Mouse (Mus musculus): Measurements from ENCODE around the gene Bcl2. TPM values are rescaled to one million over a fixed set of nuclear protein-coding genes. Genes with fewer than 3 reads are reported as not detected.

Gene Bcl2
- polyA plus RNA-seq, 1 experiment from 2014 or later: 18.5 TPM

GRCm38 (mm10) chr1:106654254-106654653, 59.8 kb downstream of the Bcl2 start:
- Histone ChIP-seq H3K27ac (ENCODE audit: low read length) (no peak overlapping the region), H3K27me3 (ENCODE audit: control insufficient read depth, insufficient read depth, low read depth, low read length) (no peaks in the 10 kb centered on the region), H3K4me1 (replicated peaks; ENCODE audit: control insufficient read depth, insufficient read depth, low read length) (peaks cover 3% of the 10 kb centered on the region; the same call in 1 of the 2 replicates), H3K4me3 (ENCODE audit: low read length) (no peak overlapping the region), H3K9ac (ENCODE audit: low read length) (no peak overlapping the region), H3K4me2 (ENCODE audit: low read depth, low read length) (no peak overlapping the region), H3K9me3 (ENCODE audit: control insufficient read depth, low read length) (no peaks in the 10 kb centered on the region), H3K36me3 (ENCODE audit: control insufficient read depth, insufficient read depth, low read length) (no peaks in the 10 kb centered on the region)
- ATAC-seq (ENCODE audit: low read depth): no peak
- WGBS: 92% methylated on average over 6 of the region's 6 CpGs

- no peaks in the 10 kb centered on the region for H3K27me3 ChIP-seq (ENCODE audit: control insufficient read depth, insufficient read depth, low read depth, low read length)
- no peak overlapping the region for H3K4me3 ChIP-seq (ENCODE audit: low read length)
- H3K9ac ChIP-seq (ENCODE audit: low read length): no peak overlapping the region
- H3K9me3 ChIP-seq (ENCODE audit: control insufficient read depth, low read length): no peaks in the 10 kb centered on the region
- ATAC-seq (ENCODE audit: low read depth): no peak
- no peak overlapping the region for H3K4me2 ChIP-seq (ENCODE audit: low read depth, low read length)
- H3K36me3 ChIP-seq (ENCODE audit: control insufficient read depth, insufficient read depth, low read length): no peaks in the 10 kb centered on the region
- WGBS: 51% methylated on average over 4 of the region's 4 CpGs
- 0 out of 2 replicates have a peak overlapping the region, but pooled peaks have one; percentile 12 for H3K27ac ChIP-seq (ENCODE audit: low read length)
- peaks cover 3% of the 10 kb centered on the region; the same call in 1 of the 2 replicates for H3K4me1 ChIP-seq (replicated peaks; ENCODE audit: control insufficient read depth, insufficient read depth, low read length)
Observed at GRCm38 (mm10) chr1:106653441-106653860, 60.6 kb downstream of the Bcl2 start.

GRCm38 (mm10) chr1:106651211-106651610, 62.9 kb downstream of the Bcl2 start:
- 65% methylated on average over 7 of the region's 7 CpGs for WGBS
- Histone ChIP-seq H3K4me3 (ENCODE audit: low read length) (no peak overlapping the region), H3K4me1 (replicated peaks; ENCODE audit: control insufficient read depth, insufficient read depth, low read length) (peaks cover 3% of the 10 kb centered on the region; the same call in 1 of the 2 replicates), H3K36me3 (ENCODE audit: control insufficient read depth, insufficient read depth, low read length) (no peaks in the 10 kb centered on the region), H3K4me2 (ENCODE audit: low read depth, low read length) (no peak overlapping the region), H3K27me3 (ENCODE audit: control insufficient read depth, insufficient read depth, low read depth, low read length) (no peaks in the 10 kb centered on the region), H3K27ac (ENCODE audit: low read length) (no peak overlapping the region), H3K9me3 (ENCODE audit: control insufficient read depth, low read length) (no peaks in the 10 kb centered on the region), H3K9ac (ENCODE audit: low read length) (no peak overlapping the region)
- ATAC-seq (ENCODE audit: low read depth): no peak

DNA sequence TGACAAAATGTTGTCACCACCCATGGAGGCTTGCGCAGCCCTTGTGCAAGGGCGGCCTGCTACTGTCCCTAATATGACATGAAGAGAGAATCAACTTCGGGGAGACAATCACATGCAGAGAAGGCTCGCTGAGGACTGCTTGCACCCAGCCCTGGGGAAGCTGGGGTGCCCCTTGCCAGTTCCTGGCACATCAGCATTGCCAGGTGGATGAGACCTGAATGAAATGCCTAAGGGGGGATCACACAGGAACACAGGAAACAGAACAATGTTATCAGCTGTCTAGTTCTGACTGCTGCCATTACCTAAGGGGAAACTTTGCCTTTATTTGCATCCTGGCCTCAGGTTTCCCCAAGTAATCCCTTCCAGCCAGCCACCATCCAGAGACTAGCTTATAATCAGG, 63.6 kb downstream of the Bcl2 start:
- Histone ChIP-seq H3K9ac (ENCODE audit: low read length) (no peak overlapping the region), H3K27ac (ENCODE audit: low read length) (no peak overlapping the region), H3K36me3 (ENCODE audit: control insufficient read depth, insufficient read depth, low read length) (no peaks in the 10 kb centered on the region), H3K27me3 (ENCODE audit: control insufficient read depth, insufficient read depth, low read depth, low read length) (no peaks in the 10 kb centered on the region), H3K9me3 (ENCODE audit: control insufficient read depth, low read length) (no peaks in the 10 kb centered on the region), H3K4me2 (ENCODE audit: low read depth, low read length) (no peak overlapping the region), H3K4me3 (ENCODE audit: low read length) (no peak overlapping the region), H3K4me1 (replicated peaks; ENCODE audit: control insufficient read depth, insufficient read depth, low read length) (peaks cover 3% of the 10 kb centered on the region; the same call in 1 of the 2 replicates)
- 90% methylated on average over 4 of the region's 4 CpGs for WGBS
- ATAC-seq (ENCODE audit: low read depth): no peak

GRCm38 (mm10) chr1:106647336-106647735, 66.7 kb downstream of the Bcl2 start:
- no peaks in the 10 kb centered on the region for H3K4me1 ChIP-seq (replicated peaks; ENCODE audit: control insufficient read depth, insufficient read depth, low read length)
- no peak overlapping the region for H3K27ac ChIP-seq (ENCODE audit: low read length)
- H3K4me2 ChIP-seq (ENCODE audit: low read depth, low read length): no peak overlapping the region
- ATAC-seq (ENCODE audit: low read depth): no peak
- H3K9ac ChIP-seq (ENCODE audit: low read length): no peak overlapping the region
- WGBS: 78% methylated on average over 3 of the region's 3 CpGs
- no peaks in the 10 kb centered on the region for H3K9me3 ChIP-seq (ENCODE audit: control insufficient read depth, low read length)
- H3K36me3 ChIP-seq (ENCODE audit: control insufficient read depth, insufficient read depth, low read length): no peaks in the 10 kb centered on the region
- no peak overlapping the region for H3K4me3 ChIP-seq (ENCODE audit: low read length)
- H3K27me3 ChIP-seq (ENCODE audit: control insufficient read depth, insufficient read depth, low read depth, low read length): no peaks in the 10 kb centered on the region

- Histone ChIP-seq H3K27ac (ENCODE audit: low read length) (no peak overlapping the region), H3K27me3 (ENCODE audit: control insufficient read depth, insufficient read depth, low read depth, low read length) (no peaks in the 10 kb centered on the region), H3K4me2 (ENCODE audit: low read depth, low read length) (no peak overlapping the region), H3K4me3 (ENCODE audit: low read length) (no peak overlapping the region), H3K36me3 (ENCODE audit: control insufficient read depth, insufficient read depth, low read length) (no peaks in the 10 kb centered on the region), H3K4me1 (replicated peaks; ENCODE audit: control insufficient read depth, insufficient read depth, low read length) (peaks cover 3% of the 10 kb centered on the region), H3K9ac (ENCODE audit: low read length) (no peak overlapping the region), H3K9me3 (ENCODE audit: control insufficient read depth, low read length) (no peaks in the 10 kb centered on the region)
- no peak for ATAC-seq (ENCODE audit: low read depth)
- 80% methylated on average over 4 of the region's 4 CpGs for WGBS
Observed at GRCm38 (mm10) chr1:106644566-106644965, 69.5 kb downstream of the Bcl2 start.

DNA sequence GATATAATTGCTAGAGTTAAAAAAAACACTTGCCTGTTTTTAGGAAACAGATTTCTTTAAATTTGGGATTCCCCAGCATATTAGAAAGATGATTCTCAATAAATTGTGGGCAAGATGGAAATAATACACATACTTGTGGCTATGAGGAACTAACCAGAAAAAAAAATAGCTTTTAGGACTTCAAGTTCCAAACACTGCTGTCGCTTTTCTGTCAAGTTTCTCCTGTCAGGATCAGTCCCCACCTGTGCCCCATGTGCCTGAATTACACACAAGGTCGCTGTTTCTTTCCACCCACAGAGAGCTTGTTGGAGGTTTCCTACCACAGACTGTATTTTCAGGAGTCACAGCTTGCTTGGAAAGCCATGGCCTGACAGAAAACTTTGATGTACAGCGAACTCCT, 70.5 kb downstream of the Bcl2 start:
- Histone ChIP-seq H3K27me3 (ENCODE audit: control insufficient read depth, insufficient read depth, low read depth, low read length) (no peaks in the 10 kb centered on the region), H3K4me1 (replicated peaks; ENCODE audit: control insufficient read depth, insufficient read depth, low read length) (peaks cover 3% of the 10 kb centered on the region), H3K4me2 (ENCODE audit: low read depth, low read length) (no peak overlapping the region), H3K9me3 (ENCODE audit: control insufficient read depth, low read length) (no peaks in the 10 kb centered on the region), H3K36me3 (ENCODE audit: control insufficient read depth, insufficient read depth, low read length) (no peaks in the 10 kb centered on the region), H3K4me3 (ENCODE audit: low read length) (no peak overlapping the region), H3K27ac (ENCODE audit: low read length) (no peak overlapping the region), H3K9ac (ENCODE audit: low read length) (no peak overlapping the region)
- 50% methylated on average over 3 of the region's 3 CpGs for WGBS
- no peak for ATAC-seq (ENCODE audit: low read depth)

GRCm38 (mm10) chr1:106640577-106640976, 73.5 kb downstream of the Bcl2 start:
- H3K4me2 ChIP-seq (ENCODE audit: low read depth, low read length): no peak overlapping the region
- ATAC-seq (ENCODE audit: low read depth): peak; percentile 50; the same call in 1 of the 2 replicates
- H3K4me1 ChIP-seq (replicated peaks; ENCODE audit: control insufficient read depth, insufficient read depth, low read length): peaks cover 12% of the 10 kb centered on the region
- H3K27ac ChIP-seq (ENCODE audit: low read length): no peak overlapping the region
- no peak overlapping the region for H3K9ac ChIP-seq (ENCODE audit: low read length)
- 65% methylated on average over 1 of the region's 1 CpGs for WGBS
- H3K9me3 ChIP-seq (ENCODE audit: control insufficient read depth, low read length): no peaks in the 10 kb centered on the region
- no peaks in the 10 kb centered on the region for H3K36me3 ChIP-seq (ENCODE audit: control insufficient read depth, insufficient read depth, low read length)
- H3K4me3 ChIP-seq (ENCODE audit: low read length): no peak overlapping the region
- no peaks in the 10 kb centered on the region for H3K27me3 ChIP-seq (ENCODE audit: control insufficient read depth, insufficient read depth, low read depth, low read length)

DNA sequence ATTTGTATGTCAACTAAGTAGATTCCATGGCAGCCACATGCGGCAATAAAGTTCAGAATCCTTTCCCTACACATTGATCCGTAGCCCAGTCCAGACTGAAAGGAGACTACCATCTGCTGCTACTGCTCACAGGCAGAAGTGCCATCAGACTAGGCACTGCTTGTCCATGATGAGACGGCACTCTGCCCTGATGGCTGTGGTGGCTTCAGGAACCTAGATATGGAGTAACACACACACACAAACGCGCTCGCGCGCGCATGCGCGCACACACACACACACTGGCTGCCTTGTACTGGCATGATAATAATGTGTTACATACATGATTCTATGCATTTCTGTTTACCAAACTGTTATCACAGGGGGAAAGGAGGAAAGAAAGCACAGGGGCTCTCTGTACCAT, 76.4 kb downstream of the Bcl2 start:
- H3K27me3 ChIP-seq (ENCODE audit: control insufficient read depth, insufficient read depth, low read depth, low read length): no peaks in the 10 kb centered on the region
- H3K4me1 ChIP-seq (replicated peaks; ENCODE audit: control insufficient read depth, insufficient read depth, low read length): peaks cover 12% of the 10 kb centered on the region
- no peak for ATAC-seq (ENCODE audit: low read depth)
- no peaks in the 10 kb centered on the region for H3K9me3 ChIP-seq (ENCODE audit: control insufficient read depth, low read length)
- no peaks in the 10 kb centered on the region for H3K36me3 ChIP-seq (ENCODE audit: control insufficient read depth, insufficient read depth, low read length)
- 91% methylated on average over 11 of the region's 11 CpGs for WGBS
- H3K4me2 ChIP-seq (ENCODE audit: low read depth, low read length): no peak overlapping the region
- no peak overlapping the region for H3K4me3 ChIP-seq (ENCODE audit: low read length)
- H3K27ac ChIP-seq (ENCODE audit: low read length): no peak overlapping the region
- no peak overlapping the region for H3K9ac ChIP-seq (ENCODE audit: low read length)

- H3K36me3 ChIP-seq (ENCODE audit: control insufficient read depth, insufficient read depth, low read length): no peaks in the 10 kb centered on the region
- H3K4me1 ChIP-seq (replicated peaks; ENCODE audit: control insufficient read depth, insufficient read depth, low read length): peaks cover 12% of the 10 kb centered on the region
- ATAC-seq (ENCODE audit: low read depth): peak; percentile 80
- peak overlapping the region; percentile 77 for H3K27ac ChIP-seq (ENCODE audit: low read length)
- H3K9ac ChIP-seq (ENCODE audit: low read length): no peak overlapping the region
- H3K27me3 ChIP-seq (ENCODE audit: control insufficient read depth, insufficient read depth, low read depth, low read length): no peaks in the 10 kb centered on the region
- WGBS: 23% methylated on average over 2 of the region's 2 CpGs
- H3K9me3 ChIP-seq (ENCODE audit: control insufficient read depth, low read length): no peaks in the 10 kb centered on the region
- no peak overlapping the region for H3K4me2 ChIP-seq (ENCODE audit: low read depth, low read length)
- no peak overlapping the region for H3K4me3 ChIP-seq (ENCODE audit: low read length)
Observed at GRCm38 (mm10) chr1:106636714-106637113, 77.4 kb downstream of the Bcl2 start.

All from lung, embryonic 16.5 days (tissue).